Mouse (Mus musculus) heart, embryonic 14.5 days (tissue): ENCODE results near the gene Zfp607b. TPM values are rescaled to one million over a fixed set of nuclear protein-coding genes. Genes with fewer than 3 reads are reported as not detected.

Source experiments
- polyA plus RNA-seq: library from polyadenylated mRNA; unstranded; fragments of >200 nt; fragmentation: Nextera tagmentation; extraction: Ambion mirVana; gene quantifications from 2 replicates; pipeline ENCODE4 v1.2.1, GENCODE M21; 2014

Gene Zfp607b
- polyA plus RNA-seq, 1 experiment from 2014 or later: 2.2 TPM

Other genes starting within 250 kb of the Zfp607b start
- gene Sptbn4, start 241.7 kb upstream of the Zfp607b start, polyA plus RNA-seq: 0.15 and 0.20 TPM in 2 replicates
- 49.7 and 57.9 TPM in 2 replicates for gene Blvrb, start 241.4 kb upstream of the Zfp607b start, polyA plus RNA-seq
- gene Sertad3, start 215.6 kb upstream of the Zfp607b start, polyA plus RNA-seq: 15.7 and 19.4 TPM in 2 replicates
- gene Sertad1, start 202.4 kb upstream of the Zfp607b start, polyA plus RNA-seq: 34.5 and 34.8 TPM in 2 replicates
- gene Prx, start 190.0 kb upstream of the Zfp607b start, polyA plus RNA-seq: 0.58 and 0.59 TPM in 2 replicates
- 0.24 and 0.26 TPM in 2 replicates for gene Hipk4, start 166.1 kb upstream of the Zfp607b start, polyA plus RNA-seq
- 54.5 and 61.7 TPM in 2 replicates for gene Pld3, start 136.1 kb upstream of the Zfp607b start, polyA plus RNA-seq
- gene 2310022A10Rik, start 136.1 kb upstream of the Zfp607b start, polyA plus RNA-seq: 31.0 TPM in 2 replicates
- 66.5 and 76.0 TPM in 2 replicates for gene Akt2, start 97.8 kb upstream of the Zfp607b start, polyA plus RNA-seq
- 0.32 TPM in 1 of 2 replicates, not detected in the other for gene Ttc9b, start 35.4 kb upstream of the Zfp607b start, polyA plus RNA-seq
- 3.8 and 4.3 TPM in 2 replicates for gene Map3k10, start 14.7 kb upstream of the Zfp607b start, polyA plus RNA-seq
- 16.9 and 17.9 TPM in 2 replicates for gene Zfp60, start 42.0 kb downstream of the Zfp607b start, polyA plus RNA-seq
- 1.2 TPM in 2 replicates for gene Zfp626, start 117.9 kb downstream of the Zfp607b start, polyA plus RNA-seq
- gene Zfp59, start 149.3 kb downstream of the Zfp607b start, polyA plus RNA-seq: 5.2 and 6.7 TPM in 2 replicates
- gene Zfp607a, start 168.2 kb downstream of the Zfp607b start, polyA plus RNA-seq: 3.5 and 3.8 TPM in 2 replicates
- 8.3 and 9.5 TPM in 2 replicates for gene Zfp974, start 240.1 kb downstream of the Zfp607b start, polyA plus RNA-seq